Mouse (Mus musculus): Measurements from ENCODE around the gene Il2ra. TPM values are rescaled to one million over a fixed set of nuclear protein-coding genes. Genes with fewer than 3 reads are reported as not detected.
A peak's percentile ranks its signal among the peaks of the same experiment; 100 is the strongest.

Il2ra gene
- polyA plus RNA-seq, 1 experiment from 2014 or later: 0.05 TPM

- H3K27me3 ChIP-seq (replicated peaks; ENCODE audit: control insufficient read depth, insufficient read depth, low read length): no peaks in the 10 kb centered on the region
- no peak overlapping the region for H3K9ac ChIP-seq (ENCODE audit: low read depth, low read length)
- 23% methylated on average over 3 of the region's 3 CpGs for WGBS
- H3K9me3 ChIP-seq (ENCODE audit: control insufficient read depth): no peaks in the 10 kb centered on the region
- peak; percentile 89 for ATAC-seq
- H3K36me3 ChIP-seq (ENCODE audit: control insufficient read depth, insufficient read depth): no peaks in the 10 kb centered on the region
- no peak overlapping the region for H3K4me2 ChIP-seq (replicated peaks; ENCODE audit: low read depth)
- no peaks in the 10 kb centered on the region for H3K4me1 ChIP-seq (replicated peaks; ENCODE audit: control insufficient read depth, insufficient read depth, low read length)
- TF ChIP-seq CTCF (IDR thresholded peaks at IDR 0.05; ENCODE audit: low read depth): no peak
- H3K4me3 ChIP-seq (ENCODE audit: low read depth, low read length): no peak overlapping the region
- no peak overlapping the region for H3K27ac ChIP-seq (ENCODE audit: low read depth, low read length)
Observed at GRCm38 (mm10) chr2:11651476-11651875, 8.9 kb downstream of the Il2ra start.

DNA sequence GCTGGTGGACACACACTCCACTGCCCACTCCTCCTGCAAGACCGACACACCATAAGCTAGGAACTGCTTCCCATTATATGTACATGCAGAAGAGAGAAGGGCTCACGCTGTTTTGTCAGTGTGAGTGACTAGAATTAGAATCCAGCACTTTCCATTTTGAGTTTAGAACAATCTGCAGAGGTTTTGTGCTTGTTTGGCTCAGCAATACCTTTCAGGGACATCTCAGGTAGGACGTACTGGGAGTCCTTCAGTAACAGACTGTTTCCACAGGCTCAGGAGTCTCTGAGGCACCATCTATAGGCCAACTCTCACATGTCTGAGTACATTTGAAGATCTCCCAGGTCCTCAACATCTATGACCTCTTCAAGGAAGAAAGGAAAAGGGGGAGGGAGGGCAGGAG lies 9.6 kb downstream of the Il2ra start:
- no peak overlapping the region for H3K9ac ChIP-seq (ENCODE audit: low read depth, low read length)
- H3K27me3 ChIP-seq (replicated peaks; ENCODE audit: control insufficient read depth, insufficient read depth, low read length): no peaks in the 10 kb centered on the region
- H3K4me3 ChIP-seq (ENCODE audit: low read depth, low read length): no peak overlapping the region
- no peaks in the 10 kb centered on the region for H3K36me3 ChIP-seq (ENCODE audit: control insufficient read depth, insufficient read depth)
- no peak overlapping the region for H3K27ac ChIP-seq (ENCODE audit: low read depth, low read length)
- H3K4me1 ChIP-seq (replicated peaks; ENCODE audit: control insufficient read depth, insufficient read depth, low read length): no peaks in the 10 kb centered on the region
- no peak for ATAC-seq
- no peak overlapping the region for H3K4me2 ChIP-seq (replicated peaks; ENCODE audit: low read depth)
- WGBS: 91% methylated on average over 3 of the region's 3 CpGs
- no peak for TF ChIP-seq CTCF (IDR thresholded peaks at IDR 0.05; ENCODE audit: low read depth)
- no peaks in the 10 kb centered on the region for H3K9me3 ChIP-seq (ENCODE audit: control insufficient read depth)

DNA sequence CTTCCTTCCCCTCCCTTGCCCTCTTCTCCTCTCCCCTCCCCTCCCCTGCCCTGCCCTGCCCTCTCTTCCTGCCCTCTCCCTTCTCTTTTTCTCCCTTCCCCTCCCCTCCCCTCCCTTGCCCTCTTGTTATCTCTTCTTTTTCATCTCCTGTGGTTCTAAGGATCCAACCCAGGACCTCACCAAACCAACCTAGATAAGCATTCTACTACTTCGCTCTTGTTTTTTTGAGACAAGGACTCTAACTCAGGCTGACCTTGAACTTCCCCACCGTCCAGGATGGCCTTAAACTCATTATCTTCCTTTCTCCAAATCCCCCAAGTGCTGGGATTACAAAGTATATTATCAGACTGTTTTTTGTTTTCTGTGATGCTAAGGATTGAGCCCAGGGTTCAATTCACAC lies 10.2 kb downstream of the Il2ra start:
- no peaks in the 10 kb centered on the region for H3K4me1 ChIP-seq (replicated peaks; ENCODE audit: control insufficient read depth, insufficient read depth, low read length)
- H3K27ac ChIP-seq (ENCODE audit: low read depth, low read length): no peak overlapping the region
- no peak overlapping the region for H3K9ac ChIP-seq (ENCODE audit: low read depth, low read length)
- no peak for ATAC-seq
- H3K9me3 ChIP-seq (ENCODE audit: control insufficient read depth): no peaks in the 10 kb centered on the region
- H3K36me3 ChIP-seq (ENCODE audit: control insufficient read depth, insufficient read depth): no peaks in the 10 kb centered on the region
- H3K4me3 ChIP-seq (ENCODE audit: low read depth, low read length): no peak overlapping the region
- H3K27me3 ChIP-seq (replicated peaks; ENCODE audit: control insufficient read depth, insufficient read depth, low read length): no peaks in the 10 kb centered on the region
- no peak for TF ChIP-seq CTCF (IDR thresholded peaks at IDR 0.05; ENCODE audit: low read depth)
- 73% methylated on average over 2 of the region's 2 CpGs for WGBS
- no peak overlapping the region for H3K4me2 ChIP-seq (replicated peaks; ENCODE audit: low read depth)

DNA sequence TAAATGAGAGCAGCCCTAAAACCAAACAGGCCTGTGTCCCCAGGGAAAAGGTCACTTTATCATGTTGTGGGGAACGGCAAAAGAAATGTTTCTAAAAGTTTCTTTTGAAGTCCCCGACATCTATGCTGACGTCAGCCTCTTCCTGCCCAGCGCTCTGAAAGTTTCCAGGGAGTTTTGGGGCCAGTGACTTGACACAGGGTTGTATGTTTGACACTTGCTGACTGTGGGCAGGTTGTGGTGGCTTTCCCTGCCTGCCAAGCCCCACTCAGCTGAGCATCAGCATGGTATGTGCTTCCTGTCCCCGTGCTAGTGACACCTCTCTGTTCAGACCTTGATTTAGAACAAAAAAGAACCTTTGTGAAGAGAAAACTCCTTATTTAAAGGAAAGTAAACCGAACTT lies 10.7 kb downstream of the Il2ra start:
- no peak for ATAC-seq
- Histone ChIP-seq H3K9me3 (ENCODE audit: control insufficient read depth) (no peaks in the 10 kb centered on the region), H3K4me1 (replicated peaks; ENCODE audit: control insufficient read depth, insufficient read depth, low read length) (no peaks in the 10 kb centered on the region), H3K9ac (ENCODE audit: low read depth, low read length) (no peak overlapping the region), H3K36me3 (ENCODE audit: control insufficient read depth, insufficient read depth) (no peaks in the 10 kb centered on the region), H3K4me3 (ENCODE audit: low read depth, low read length) (no peak overlapping the region), H3K4me2 (replicated peaks; ENCODE audit: low read depth) (no peak overlapping the region), H3K27ac (ENCODE audit: low read depth, low read length) (no peak overlapping the region), H3K27me3 (replicated peaks; ENCODE audit: control insufficient read depth, insufficient read depth, low read length) (no peaks in the 10 kb centered on the region)
- TF ChIP-seq CTCF (IDR thresholded peaks at IDR 0.05; ENCODE audit: low read depth): no peak
- 44% methylated on average over 6 of the region's 6 CpGs for WGBS

- H3K4me2 ChIP-seq (replicated peaks; ENCODE audit: low read depth): no peak overlapping the region
- no peaks in the 10 kb centered on the region for H3K36me3 ChIP-seq (ENCODE audit: control insufficient read depth, insufficient read depth)
- no peaks in the 10 kb centered on the region for H3K27me3 ChIP-seq (replicated peaks; ENCODE audit: control insufficient read depth, insufficient read depth, low read length)
- no peak overlapping the region for H3K27ac ChIP-seq (ENCODE audit: low read depth, low read length)
- WGBS: 75% methylated on average over 5 of the region's 5 CpGs
- H3K4me1 ChIP-seq (replicated peaks; ENCODE audit: control insufficient read depth, insufficient read depth, low read length): no peaks in the 10 kb centered on the region
- no peak overlapping the region for H3K9ac ChIP-seq (ENCODE audit: low read depth, low read length)
- no peak for TF ChIP-seq CTCF (IDR thresholded peaks at IDR 0.05; ENCODE audit: low read depth)
- ATAC-seq: no peak
- no peaks in the 10 kb centered on the region for H3K9me3 ChIP-seq (ENCODE audit: control insufficient read depth)
- no peak overlapping the region for H3K4me3 ChIP-seq (ENCODE audit: low read depth, low read length)
Observed at GRCm38 (mm10) chr2:11653780-11654179, 11.2 kb downstream of the Il2ra start.

- TF ChIP-seq CTCF (IDR thresholded peaks at IDR 0.05; ENCODE audit: low read depth): no peak
- no peak overlapping the region for H3K4me3 ChIP-seq (ENCODE audit: low read depth, low read length)
- no peaks in the 10 kb centered on the region for H3K36me3 ChIP-seq (ENCODE audit: control insufficient read depth, insufficient read depth)
- 60% methylated on average over 9 of the region's 9 CpGs for WGBS
- H3K27ac ChIP-seq (ENCODE audit: low read depth, low read length): no peak overlapping the region
- no peaks in the 10 kb centered on the region for H3K4me1 ChIP-seq (replicated peaks; ENCODE audit: control insufficient read depth, insufficient read depth, low read length)
- no peak for ATAC-seq
- H3K9ac ChIP-seq (ENCODE audit: low read depth, low read length): no peak overlapping the region
- H3K9me3 ChIP-seq (ENCODE audit: control insufficient read depth): no peaks in the 10 kb centered on the region
- H3K27me3 ChIP-seq (replicated peaks; ENCODE audit: control insufficient read depth, insufficient read depth, low read length): no peaks in the 10 kb centered on the region
- no peak overlapping the region for H3K4me2 ChIP-seq (replicated peaks; ENCODE audit: low read depth)
Observed at GRCm38 (mm10) chr2:11654990-11655931, 12.7 kb downstream of the Il2ra start.

All from intestine, postnatal 0 days (tissue).